Mouse (Mus musculus) kidney, adult 18-20 months (tissue): ENCODE results near the gene Pth2.

ENCODE experiments used
- DNase-seq: peaks from one replicate; pipeline ENCODE4 v3.0.0; 2021

Pth2 gene

GRCm38 (mm10) chr7:45198961-45199360 is 18.2 kb downstream of the Pth2 start:
- DNase-seq: no peak

- no peak for DNase-seq
These were observed 21.9 kb downstream of the Pth2 start for GRCm38 (mm10) chr7:45202654-45203053.

GRCm38 (mm10) chr7:45204380-45205143 is 23.8 kb downstream of the Pth2 start, which contains the start of gene Ccdc155:
Ccdc155 (minus strand) TSS chr7:45204892.
- DNase-seq: peak; percentile 81

- DNase-seq: no peak
These were observed 27.5 kb downstream of the Pth2 start for GRCm38 (mm10) chr7:45208260-45208659.

- DNase-seq: no peak
These were observed 30.3 kb downstream of the Pth2 start for GRCm38 (mm10) chr7:45211070-45211469.

DNA sequence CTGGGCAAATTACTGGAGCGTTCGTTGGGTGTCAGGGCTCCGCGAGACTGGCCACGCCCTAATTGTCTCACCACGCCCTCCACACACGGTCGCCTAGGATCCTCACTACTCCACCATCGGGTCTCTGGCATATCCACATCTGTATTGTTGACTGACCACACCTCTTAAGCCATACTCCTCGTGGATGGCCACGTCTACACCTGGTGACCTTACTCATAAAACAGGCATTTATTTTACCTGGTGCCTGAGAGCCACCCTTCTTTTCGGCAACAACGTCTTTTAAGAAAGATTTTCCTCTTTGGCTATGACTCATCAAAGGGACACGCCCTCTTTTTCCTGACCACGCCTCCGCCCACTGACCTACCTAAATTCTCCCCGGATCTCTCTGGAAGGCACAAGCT is 31.1 kb downstream of the Pth2 start, which contains the start of gene Dkkl1:
TSS of gene Dkkl1 (minus strand) at position 297 of the 401 bp plus-strand sequence.
- DNase-seq: no peak

DNA sequence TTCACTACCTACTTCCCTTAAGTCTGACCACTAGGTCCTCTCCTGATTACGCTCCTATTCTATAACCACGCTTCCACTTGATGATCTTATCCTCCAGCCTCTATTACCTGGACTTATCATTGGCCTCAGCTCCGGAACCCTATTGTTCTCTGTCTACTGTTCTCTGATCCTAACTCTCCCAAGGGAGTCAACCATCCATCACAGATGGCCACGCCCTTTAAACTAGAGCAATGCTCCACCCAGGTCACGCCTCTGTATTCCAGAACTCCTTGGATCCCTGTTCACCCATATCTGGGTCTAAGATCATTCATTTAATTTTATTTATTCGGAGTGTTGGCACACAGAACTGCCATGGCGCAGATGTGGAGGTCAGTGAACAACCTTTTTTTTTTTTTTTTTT is 31.6 kb downstream of the Pth2 start:
- DNase-seq: no peak

DNA sequence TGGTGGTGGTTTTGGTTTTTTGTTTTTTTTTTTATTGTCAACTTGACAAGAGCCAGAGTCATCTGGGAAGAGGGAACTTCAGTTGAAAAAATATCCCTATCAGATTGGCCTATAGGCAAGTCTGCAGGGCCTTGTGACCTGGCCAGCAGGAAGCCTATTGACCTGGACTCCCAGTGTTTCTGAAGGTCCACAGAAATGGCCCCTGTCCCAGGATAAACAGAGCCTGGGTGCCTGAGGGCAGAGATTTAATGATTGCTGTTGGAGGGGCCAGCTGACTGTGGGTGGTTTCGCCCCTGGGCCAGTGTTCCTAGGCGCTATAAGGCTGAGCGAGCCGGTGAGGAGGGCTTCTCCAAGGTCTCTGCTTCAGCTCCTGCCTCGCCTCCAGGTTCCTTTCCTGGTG is 32.9 kb downstream of the Pth2 start:
- DNase-seq: no peak

DNA sequence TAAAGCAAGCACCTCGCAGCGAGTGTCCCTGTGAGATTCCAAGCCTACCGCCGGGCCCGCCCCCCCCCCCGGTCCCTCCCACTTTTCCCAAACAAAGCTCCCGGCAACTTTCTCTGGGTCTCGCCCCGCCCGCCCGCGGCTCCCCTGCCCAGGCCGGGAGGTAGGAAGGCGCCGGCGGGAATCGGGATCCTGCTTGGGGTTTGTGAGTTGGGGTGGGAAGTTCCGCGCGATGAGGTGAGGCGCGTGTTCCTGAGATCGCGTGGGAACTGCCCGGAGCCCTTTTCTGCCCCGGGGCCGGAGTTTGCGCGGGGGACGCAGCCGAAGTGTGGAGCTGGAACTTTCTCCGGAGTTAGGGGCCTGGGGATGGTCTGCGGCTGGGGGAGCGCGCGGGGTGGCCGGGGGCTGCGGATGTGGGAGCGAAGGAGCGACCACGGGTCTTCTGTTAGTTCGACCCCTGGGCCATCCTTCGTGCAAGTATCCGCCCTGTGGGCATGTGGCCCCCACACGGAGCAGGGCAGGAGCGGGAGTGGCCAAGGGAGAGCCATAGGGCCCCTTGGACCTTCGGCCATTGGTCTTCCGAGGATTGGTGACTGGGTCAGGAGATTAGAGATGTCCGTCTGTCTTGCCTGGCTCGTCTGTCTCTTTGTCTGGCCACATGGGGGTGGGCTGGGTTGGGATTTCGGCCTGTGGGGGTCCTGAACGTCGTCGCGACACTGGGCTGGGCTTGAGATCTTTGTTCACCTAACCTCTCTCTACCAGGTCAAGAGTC is 35.1 kb downstream of the Pth2 start, which contains the start of gene Tead2:
TSS of gene Tead2 (plus strand) at position 81 of the 769 bp plus-strand sequence.
- peak; percentile 46 for DNase-seq

- peak; percentile 55 for DNase-seq
These were observed 35.8 kb downstream of the Pth2 start for GRCm38 (mm10) chr7:45216442-45217183.

GRCm38 (mm10) chr7:45221680-45222079 is 40.9 kb downstream of the Pth2 start:
- DNase-seq: no peak

GRCm38 (mm10) chr7:45224826-45225225 is 44.0 kb downstream of the Pth2 start:
- DNase-seq: no peak

- no peak for DNase-seq
These were observed 45.6 kb downstream of the Pth2 start for GRCm38 (mm10) chr7:45226421-45226820.

DNA sequence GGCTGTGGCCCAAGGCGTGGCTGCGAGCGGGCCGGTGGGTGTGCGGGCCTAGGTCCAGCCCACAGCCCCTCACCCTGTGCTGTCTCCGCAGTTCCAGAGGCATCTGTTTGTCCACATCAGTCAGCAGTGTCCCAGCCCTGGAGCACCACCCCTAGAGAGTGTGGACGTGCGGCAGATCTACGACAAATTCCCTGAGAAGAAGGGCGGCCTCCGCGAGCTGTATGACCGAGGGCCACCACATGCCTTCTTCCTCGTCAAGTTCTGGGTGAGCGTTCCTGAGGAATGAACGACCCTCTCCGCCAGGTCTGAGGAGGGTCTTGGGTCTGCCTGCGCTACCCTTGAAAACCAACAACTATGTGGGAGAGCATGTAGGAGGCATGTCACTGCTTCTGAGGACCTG is 47.8 kb downstream of the Pth2 start:
- no peak for DNase-seq

DNA sequence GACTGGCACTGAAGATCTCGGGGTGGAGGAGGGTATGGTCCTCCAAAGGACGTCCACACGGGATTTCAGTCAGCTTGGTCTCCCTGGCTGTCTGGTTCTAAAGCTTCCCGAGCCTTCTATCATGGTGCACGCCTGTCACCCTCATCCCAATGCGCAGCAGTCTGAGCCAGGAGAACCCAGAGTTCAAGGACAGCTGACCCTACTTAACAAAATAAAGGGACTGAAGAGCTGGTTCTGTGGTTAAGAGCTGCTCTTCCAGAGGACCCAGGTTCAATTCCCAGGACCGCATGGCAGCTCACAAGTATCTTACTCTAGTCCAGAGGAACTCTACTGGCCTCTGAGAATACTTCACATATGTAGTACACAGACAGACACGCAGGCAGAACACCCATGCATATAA is 48.3 kb downstream of the Pth2 start:
- DNase-seq: no peak

GRCm38 (mm10) chr7:45229459-45230203 is 48.8 kb downstream of the Pth2 start:
- DNase-seq: no peak

- no peak for DNase-seq
These were observed 50.4 kb downstream of the Pth2 start for GRCm38 (mm10) chr7:45231192-45231591.
